Comparison of ENCODE assay signal across 29 mouse cellular contexts in genomic region chr15:80574211-80575040, GRCm38 (mm10). TPM values are rescaled to one million over a fixed set of nuclear protein-coding genes. Genes with fewer than 3 reads are reported as not detected.
DNase-seq lines count a peak whose midpoint lies in the region; ATAC-seq and TF ChIP-seq lines count a peak whose summit lies in the region.
"Had no signal": no experiment of that assay in that cellular context is flagged by ENCODE, and none has a peak within 500 bp of the region (broad histone marks: within the 10 kb centered on the region; RNA-seq: fewer than 3 reads in every experiment).

No protein-coding gene starts in this region.

- H3K9ac ChIP-seq in intestine, embryonic 16.5 days (ENCODE audit: low read depth, low read length): no peak overlapping the region
- H3K9ac ChIP-seq: forebrain, embryonic 15.5 days; liver, postnatal 0 days; midbrain, embryonic 13.5 days had no signal

- ATAC-seq in intestine, embryonic 16.5 days: no peak
- ATAC-seq: forebrain, embryonic 15.5 days; inflammation-experienced regulatory T-cells, adult 6 months; liver, postnatal 0 days; midbrain, embryonic 13.5 days had no signal

- H3K27me3 ChIP-seq in heart, embryonic 10.5 days (ENCODE audit: insufficient read depth, poor library complexity, severe bottlenecking): peaks cover 77% of the 10 kb centered on the region
- H3K27me3 ChIP-seq in thymus, adult 2 months (ENCODE audit: control insufficient read depth, insufficient read depth, low read length): no peaks in the 10 kb centered on the region
- H3K27me3 ChIP-seq in intestine, embryonic 16.5 days (replicated peaks; ENCODE audit: control insufficient read depth, insufficient read depth, low read length): peaks cover 10% of the 10 kb centered on the region
- H3K27me3 ChIP-seq: forebrain, embryonic 15.5 days had no signal

- no peak overlapping the region for H3K4me2 ChIP-seq in intestine, embryonic 16.5 days (ENCODE audit: low read depth, low read length)
- H3K4me2 ChIP-seq: forebrain, embryonic 15.5 days; midbrain, embryonic 13.5 days had no signal

- no peak for TF ChIP-seq POLR2A in thymus, adult 2 months (IDR thresholded peaks at IDR 0.05; ENCODE audit: control insufficient read depth, extremely low read depth, insufficient read depth, low read length, poor library complexity)

- no peak for TF ChIP-seq CTCF in thymus, adult 2 months (IDR thresholded peaks at IDR 0.05; ENCODE audit: borderline replicate concordance, control insufficient read depth, extremely low read depth, insufficient read depth, low read length, poor library complexity)

- no peaks in the 10 kb centered on the region for H3K36me3 ChIP-seq in heart, embryonic 10.5 days
- H3K36me3 ChIP-seq in thymus, adult 2 months (ENCODE audit: control insufficient read depth, insufficient read depth, low read length): peaks cover 13% of the 10 kb centered on the region
- no peaks in the 10 kb centered on the region for H3K36me3 ChIP-seq in intestine, embryonic 16.5 days (ENCODE audit: control insufficient read depth, insufficient read depth, low read length)
- H3K36me3 ChIP-seq: forebrain, embryonic 15.5 days; hindbrain, embryonic 10.5 days; midbrain, embryonic 13.5 days had no signal

- H3K4me3 ChIP-seq in heart, embryonic 10.5 days: no peak overlapping the region
- H3K4me3 ChIP-seq in thymus, adult 2 months (ENCODE audit: control insufficient read depth, insufficient read depth, low read length): peak overlapping the region; percentile 31
- no peak overlapping the region for H3K4me3 ChIP-seq in intestine, embryonic 16.5 days (ENCODE audit: low read length)
- H3K4me3 ChIP-seq: forebrain, embryonic 15.5 days; hindbrain, embryonic 10.5 days; midbrain, embryonic 13.5 days had no signal

- peak; percentile 54 for DNase-seq in heart, embryonic 10.5 days (ENCODE audit: low spot score)
- DNase-seq in heart, adult 8-10 months (ENCODE audit: low spot score): no peak
- no peak for DNase-seq in thymus, adult 2 months
- DNase-seq in thymus, adult 18-20 months: no peak
- DNase-seq in cerebellum, adult 8-10 months: peak; percentile 34
- peak; percentile 49 for DNase-seq in induced T-regulatory cell, adult 2 months (ENCODE audit: low read depth)
- no peak for DNase-seq in urinary bladder, adult 18-20 months (ENCODE audit: low spot score in 2 of 2)
- DNase-seq: adrenal gland, adult 8-10 months; kidney, adult 8-10 months; kidney, postnatal 14 days; liver, postnatal 0 days; lung, postnatal 10 days; right cerebral cortex, postnatal 25 days; thymus, postnatal 36 days had no signal

- no peaks in the 10 kb centered on the region for H3K9me3 ChIP-seq in heart, embryonic 10.5 days
- H3K9me3 ChIP-seq in intestine, embryonic 16.5 days (ENCODE audit: control insufficient read depth, low read length): no peaks in the 10 kb centered on the region
- H3K9me3 ChIP-seq: forebrain, embryonic 15.5 days; hindbrain, embryonic 10.5 days; midbrain, embryonic 13.5 days had no signal

- H3K27ac ChIP-seq in heart, embryonic 10.5 days: no peak overlapping the region
- H3K27ac ChIP-seq in thymus, adult 2 months (ENCODE audit: control insufficient read depth, insufficient read depth, low read length): peak overlapping the region; percentile 13; the same call in 1 of the 2 replicates
- H3K27ac ChIP-seq in intestine, embryonic 16.5 days (ENCODE audit: low read length): no peak overlapping the region
- H3K27ac ChIP-seq: forebrain, embryonic 15.5 days; hindbrain, embryonic 10.5 days; midbrain, embryonic 13.5 days had no signal

- 89% methylated on average over 17 of the region's 17 CpGs for WGBS in heart, embryonic 10.5 days
- WGBS in thymus, adult 2 months: 78% methylated on average over 17 of the region's 17 CpGs
- WGBS in intestine, embryonic 16.5 days: 92% methylated on average over 17 of the region's 17 CpGs

- H3K4me1 ChIP-seq in heart, embryonic 10.5 days: peaks cover 14% of the 10 kb centered on the region; the same call in 1 of the 2 replicates
- H3K4me1 ChIP-seq in thymus, adult 2 months (replicated peaks; ENCODE audit: control insufficient read depth, insufficient read depth, low read length): peaks cover 46% of the 10 kb centered on the region
- H3K4me1 ChIP-seq in intestine, embryonic 16.5 days (ENCODE audit: control insufficient read depth, insufficient read depth, low read length): no peaks in the 10 kb centered on the region

RNA-seq across cellular contexts. Expression of gene Grap2, which starts 2.0 kb away (rescaled TPM):
- polyA plus RNA-seq in heart, embryonic 10.5 days (2016; fragmentation: Nextera tagmentation; extraction: Ambion mirVana): 4.9 and 5.0 TPM in 2 replicates
- total RNA-seq in heart, adult 8-10 months (2022): 1 to 10 TPM in 2 of 4 experiments, under 1 TPM in 2; 0.41 to 1.2 (median 0.78) TPM
- 139 and 162 TPM in 2 replicates for polyA plus RNA-seq in thymus, adult 2 months (2012; rRNA removed)
- 0.47 and 0.86 TPM in 2 replicates for polyA plus RNA-seq in intestine, embryonic 16.5 days (2015; fragmentation: Nextera tagmentation; extraction: Ambion mirVana)

RNA-seq across cellular contexts. Expression of gene Enthd1, which starts 9.5 kb away (rescaled TPM):
- not detected in 2 replicates for polyA plus RNA-seq in heart, embryonic 10.5 days (2016; fragmentation: Nextera tagmentation; extraction: Ambion mirVana)
- not detected for total RNA-seq in heart, adult 8-10 months (2022)
- polyA plus RNA-seq in thymus, adult 2 months (2012; rRNA removed): 0.09 TPM in 2 replicates
- polyA plus RNA-seq in intestine, embryonic 16.5 days (2015; fragmentation: Nextera tagmentation; extraction: Ambion mirVana): not detected in 2 replicates
- total RNA-seq: adrenal gland, adult 8-10 months; common myeloid progenitor, adult 5-6 weeks; gastrocnemius, postnatal 4 days; layer of hippocampus, adult 8-10 months; left cerebral cortex, postnatal 36 days; liver, adult 2 months; megakaryocyte progenitor cell, adult 5-6 weeks had no signal
- polyA plus RNA-seq: embryonic facial prominence, embryonic 11.5 days; forebrain, embryonic 15.5 days; heart, embryonic 14.5 days; hindbrain, embryonic 10.5 days; liver, adult 2 months; liver, postnatal 0 days; midbrain, embryonic 13.5 days; neural tube, embryonic 14.5 days; stomach, embryonic 16.5 days had no signal

Comparison
In these comparisons a context has a peak if more than half of its experiments do, and no peak if none do; other contexts are left out.
1. DNase-seq: peak in heart, embryonic 10.5 days (single experiment), cerebellum, adult 8-10 months (single experiment) and induced T-regulatory cell, adult 2 months (single experiment); none in heart, adult 8-10 months (single experiment), thymus, adult 2 months (single experiment), thymus, adult 18-20 months (0 of 2) and urinary bladder, adult 18-20 months (0 of 2).
2. RNA of gene Grap2, which starts 2.0 kb away (polyA plus RNA-seq): 139 to 162 TPM in thymus, adult 2 months; 4.9 to 5.0 TPM in heart, embryonic 10.5 days and 0.47 to 0.86 TPM in intestine, embryonic 16.5 days; every median in the first group is over 10 times any median in the second.